Mouse (Mus musculus) layer of hippocampus, adult 2 months (tissue): ENCODE results near the gene Sez6l. TPM values are rescaled to one million over a fixed set of nuclear protein-coding genes. Genes with fewer than 3 reads are reported as not detected.

ENCODE experiments used
- DNase-seq, 2 experiments: peaks; one replicate each; pipeline ENCODE4 v3.0.0; 2022; ENCODE audit warnings: low spot score in 2 of 2
- H3K27ac ChIP-seq: fragments of 200-600 bp; 2 replicates; pipeline ENCODE4 v1.8.1; 2022
- H3K4me3 ChIP-seq: fragments of 200-600 bp; 2 replicates; pipeline ENCODE4 v1.8.1; 2022; ENCODE audit warnings: mild to moderate bottlenecking
- CTCF ChIP-seq: fragments of 200-600 bp; conservative IDR thresholded peaks from 2 replicates; pipeline ENCODE4 v1.8.1; 2022; ENCODE audit warnings: antibody characterized with exemption, mild to moderate bottlenecking, moderate library complexity
- long read RNA-seq, 2 experiments: library from polyadenylated mRNA; stranded (forward); transcript quantifications; one replicate each; pipeline ENCODE4 v2.0.0; 2021; ENCODE audit warnings: borderline mapping rate in 2 of 2
- total RNA-seq, 2 experiments: library from RNA; stranded (reverse); gene quantifications; 2 replicates each; pipeline ENCODE4 v1.2.3; 2021

Gene Sez6l
- total RNA-seq = 100 to 1,000 TPM; 233 to 235 TPM
- long read RNA-seq, experiment 1, full-length matches to known transcripts = 43 of 147 reads
- long read RNA-seq, experiment 1, partial matches to known transcripts = 72 of 147 reads
- long read RNA-seq, experiment 1, other reads (novel, unspliced or antisense) = 32 of 147 reads
- long read RNA-seq, experiment 2, full-length matches to known transcripts = 65 of 247 reads
- long read RNA-seq, experiment 2, partial matches to known transcripts = 113 of 247 reads
- long read RNA-seq, experiment 2, other reads (novel, unspliced or antisense) = 69 of 247 reads

DNA sequence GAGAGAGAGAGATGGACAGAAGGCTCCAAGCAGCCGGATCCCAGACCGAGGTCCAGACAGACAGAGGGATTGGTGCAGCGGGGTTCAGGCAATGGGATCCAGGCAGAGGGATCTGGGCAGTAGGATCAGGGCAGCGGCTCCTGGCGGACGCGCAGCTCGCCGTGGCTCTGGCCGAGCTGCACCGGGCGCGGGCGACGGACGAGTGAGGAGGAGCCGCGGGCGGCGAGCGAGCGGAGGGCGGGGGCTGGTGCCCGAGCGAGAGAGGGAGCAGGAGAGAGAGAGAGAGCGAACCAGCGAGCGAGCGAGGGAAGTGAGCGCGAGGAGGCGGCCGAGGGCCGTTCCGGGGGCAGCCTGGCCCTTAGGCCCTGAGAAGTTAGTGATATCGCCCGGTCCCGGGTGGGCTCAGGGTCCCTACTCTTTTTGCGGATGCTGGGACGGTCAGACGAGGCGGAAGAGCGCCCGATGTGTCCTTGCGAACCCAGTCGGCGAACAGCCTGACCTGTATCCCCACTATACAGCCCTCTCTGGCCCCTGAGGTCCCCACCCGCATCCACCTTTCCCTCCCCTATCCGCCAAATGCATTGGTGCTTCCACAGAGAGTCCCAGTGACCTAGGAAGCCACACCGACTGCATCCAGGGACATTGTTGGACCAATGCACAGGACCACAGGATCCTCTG lies at the start of gene Sez6l:
Sez6l (minus strand) TSS at position 193 of the 678 bp plus-strand sequence.
- TF ChIP-seq CTCF = peak; percentile 59
- DNase-seq = peak; percentile 72 to 81
- Histone ChIP-seq H3K27ac (peak within 1 kb of the TSS; percentile 99), H3K4me3 (peak within 1 kb of the TSS; percentile 69)

DNA sequence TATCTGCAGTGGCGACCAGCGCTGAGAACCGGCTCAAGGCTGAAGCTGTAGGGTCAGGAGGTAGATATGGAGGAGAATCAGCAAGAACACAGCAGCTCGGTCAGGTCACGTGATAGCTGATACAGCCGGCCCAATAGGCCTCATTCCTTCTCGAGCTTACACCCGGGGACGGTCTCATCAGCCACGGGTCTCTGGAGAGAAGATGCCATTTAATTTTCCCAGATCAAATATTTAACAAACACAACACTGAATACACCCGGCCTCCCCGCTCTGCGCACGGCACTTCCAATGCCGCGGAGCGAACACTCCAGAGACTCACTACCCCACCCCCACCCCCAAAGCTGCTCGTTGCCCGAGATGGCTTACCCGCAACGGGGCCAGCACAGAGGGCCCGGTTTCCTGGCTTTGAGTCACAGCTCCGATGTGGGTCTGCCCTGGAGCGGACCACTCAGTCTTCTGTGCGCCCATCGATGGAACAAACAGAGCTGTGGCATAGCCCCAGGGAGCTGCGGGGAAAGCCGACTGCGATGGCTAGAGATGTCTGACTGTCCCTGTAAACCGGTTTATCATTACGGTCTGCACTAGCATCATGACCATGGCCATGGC lies 48.7 kb upstream of the Sez6l start:
- Histone ChIP-seq H3K4me3 (no peak overlapping the region), H3K27ac (no peak overlapping the region)
- no peak for DNase-seq
- no peak for TF ChIP-seq CTCF

DNA sequence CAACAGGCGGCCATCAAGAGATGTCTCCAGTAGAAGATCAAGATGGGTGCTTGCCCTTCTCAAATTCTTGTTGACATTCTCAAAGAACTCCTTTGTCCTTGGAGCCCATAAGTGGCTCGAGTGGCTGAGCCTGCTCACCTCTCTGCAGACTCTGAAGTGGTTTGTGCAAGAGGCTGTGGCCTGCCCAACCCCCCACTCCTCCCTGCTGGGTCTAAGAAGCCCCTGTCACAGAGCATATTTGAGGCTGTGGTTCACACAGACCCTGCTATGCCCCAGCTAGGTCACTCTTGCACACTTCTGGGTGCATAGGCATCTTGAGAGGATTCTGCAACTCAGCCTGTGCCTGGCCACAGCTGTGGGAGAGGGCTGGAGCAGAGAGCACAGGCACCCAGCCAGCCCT lies 46.0 kb upstream of the Sez6l start:
- DNase-seq = no peak
- no peak overlapping the region for H3K4me3 ChIP-seq
- no peak overlapping the region for H3K27ac ChIP-seq
- TF ChIP-seq CTCF = no peak

DNA sequence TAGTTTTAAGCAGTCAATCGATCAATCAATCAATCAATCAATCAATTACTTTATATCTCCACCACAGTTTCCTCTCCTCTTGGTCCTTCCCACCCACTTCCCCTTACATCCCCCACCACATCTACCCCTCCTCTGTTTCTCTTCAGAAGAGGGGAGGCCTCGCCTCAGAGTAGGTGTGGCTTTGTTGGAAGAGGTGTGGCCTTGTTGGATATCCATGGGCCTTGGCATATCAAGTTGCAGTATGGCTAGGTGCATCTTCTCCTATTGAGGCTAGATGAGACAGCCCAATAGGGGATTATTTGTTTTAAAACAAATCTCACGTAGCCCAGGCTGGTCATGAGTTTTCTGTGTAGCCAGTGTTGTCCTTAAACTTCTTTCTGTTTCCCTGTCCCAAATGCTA lies 43.3 kb upstream of the Sez6l start:
- Histone ChIP-seq H3K27ac (no peak overlapping the region), H3K4me3 (no peak overlapping the region)
- no peak for DNase-seq
- TF ChIP-seq CTCF = no peak

DNA sequence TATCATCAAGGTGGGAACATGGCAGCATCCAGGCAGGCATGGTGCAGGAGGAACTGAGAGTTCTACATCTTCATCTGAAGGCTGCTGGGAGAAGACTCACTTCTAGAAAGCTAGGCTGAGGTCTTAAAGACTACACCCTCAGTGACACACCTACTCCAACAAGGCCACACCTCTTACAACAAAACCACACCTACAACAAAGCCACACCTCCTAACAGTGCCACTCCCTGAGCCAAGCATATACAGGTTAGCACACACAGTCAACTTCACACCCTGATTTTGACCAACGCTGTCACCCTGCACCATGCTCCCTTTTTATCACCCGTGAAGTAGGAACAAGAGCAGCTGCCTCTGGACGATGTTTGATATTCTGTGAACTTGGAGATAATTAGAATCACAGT lies 42.4 kb upstream of the Sez6l start:
- no peak for TF ChIP-seq CTCF
- DNase-seq = no peak
- Histone ChIP-seq H3K4me3 (no peak overlapping the region), H3K27ac (no peak overlapping the region)

DNA sequence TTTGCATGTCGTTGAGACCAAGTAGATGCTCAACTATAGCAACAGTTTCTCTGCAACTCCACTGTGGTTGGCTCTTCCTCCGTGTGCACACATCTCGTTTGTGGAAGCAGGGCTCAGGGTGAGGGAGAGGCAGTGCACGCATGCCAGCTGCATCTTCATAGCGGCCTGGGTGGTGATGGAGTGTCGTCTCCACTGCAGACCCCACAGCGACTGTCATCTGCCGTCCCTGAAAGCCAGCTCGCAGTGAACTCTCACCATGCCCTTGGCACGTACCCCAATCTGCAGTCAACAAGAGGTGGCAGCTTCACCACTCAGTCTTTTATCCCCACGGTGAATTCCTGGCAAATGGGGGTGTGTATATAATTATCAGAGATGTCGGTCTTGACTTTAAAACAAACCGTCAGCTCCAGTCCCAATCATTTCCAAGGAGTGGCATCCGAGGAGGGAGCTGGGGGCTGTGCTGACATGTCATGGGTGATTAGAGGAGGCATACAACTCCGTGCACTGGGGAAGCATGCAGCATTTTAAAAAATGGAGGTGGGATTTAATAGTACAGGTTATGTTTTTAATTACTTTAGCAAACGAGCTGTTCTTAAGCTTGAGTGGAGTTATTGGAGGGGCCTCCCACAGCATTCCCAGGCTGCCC lies 40.7 kb upstream of the Sez6l start:
- no peak for DNase-seq
- Histone ChIP-seq H3K4me3 (no peak overlapping the region), H3K27ac (no peak overlapping the region)
- TF ChIP-seq CTCF = no peak

DNA sequence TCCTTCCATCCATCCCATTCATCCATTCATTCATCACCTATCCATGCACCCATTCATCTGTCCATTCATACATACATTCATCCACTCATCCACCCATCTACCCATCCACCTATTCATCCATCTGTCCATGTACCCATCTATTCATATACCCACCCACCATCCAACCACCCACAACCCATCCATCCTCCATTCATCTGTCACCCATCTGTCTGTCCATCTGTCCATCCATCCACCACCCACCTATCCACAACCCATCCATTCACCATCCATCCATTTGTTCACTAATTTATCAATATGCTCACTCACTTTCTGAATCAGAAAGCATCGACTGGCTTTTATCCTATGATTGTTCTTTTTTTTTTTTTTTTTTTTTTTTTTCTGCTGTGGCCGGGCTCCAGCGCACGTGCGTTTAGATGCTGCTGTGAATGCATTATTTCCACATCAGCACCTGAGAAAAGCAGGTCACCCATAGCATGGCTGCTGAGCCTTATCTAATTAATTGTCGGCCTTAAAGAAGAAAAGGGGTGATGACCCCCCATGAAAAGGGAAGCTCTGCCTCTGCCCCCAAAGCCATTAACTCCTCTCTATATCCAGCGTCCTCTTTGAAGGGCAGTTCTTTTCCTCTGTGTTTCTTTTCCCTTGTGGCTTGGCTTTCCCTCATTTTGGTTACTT lies 39.1 kb upstream of the Sez6l start:
- peak; percentile 79 to 85 for DNase-seq
- TF ChIP-seq CTCF = no peak
- Histone ChIP-seq H3K27ac (no peak overlapping the region), H3K4me3 (no peak overlapping the region)

DNA sequence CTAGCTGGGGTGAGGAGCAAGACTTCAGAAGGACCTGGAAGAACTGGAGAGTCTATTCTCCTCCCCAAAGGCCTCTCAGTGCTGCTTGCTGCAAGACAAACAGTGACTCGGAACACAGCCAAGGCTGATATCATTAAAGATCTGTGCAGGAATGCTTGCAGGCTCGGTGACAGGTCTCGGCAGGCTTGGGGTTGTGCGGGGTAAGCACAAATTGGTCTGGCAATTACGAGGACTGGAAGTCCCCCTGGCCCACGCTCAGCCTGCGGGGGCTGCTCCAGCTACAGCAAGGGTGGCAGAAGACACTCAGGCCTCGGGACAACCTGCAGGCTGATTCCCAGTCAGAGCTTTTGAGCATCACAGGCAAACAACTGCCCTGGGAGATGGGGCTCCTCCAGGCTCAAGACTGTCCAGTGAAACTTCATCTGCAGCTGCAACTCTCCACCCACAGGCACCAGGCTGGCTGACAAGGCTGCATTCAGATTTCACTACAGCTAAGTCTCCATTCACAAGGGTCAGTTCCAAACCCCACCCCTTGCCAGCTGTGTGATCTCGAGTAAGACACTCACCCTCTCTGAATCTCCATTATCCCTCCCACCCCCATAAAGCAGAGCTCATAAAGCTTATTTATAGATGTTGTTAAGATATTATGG lies 31.0 kb upstream of the Sez6l start:
- Histone ChIP-seq H3K27ac (no peak overlapping the region), H3K4me3 (no peak overlapping the region)
- no peak for TF ChIP-seq CTCF
- DNase-seq = peak in 1 of 2 experiments; percentile 20

DNA sequence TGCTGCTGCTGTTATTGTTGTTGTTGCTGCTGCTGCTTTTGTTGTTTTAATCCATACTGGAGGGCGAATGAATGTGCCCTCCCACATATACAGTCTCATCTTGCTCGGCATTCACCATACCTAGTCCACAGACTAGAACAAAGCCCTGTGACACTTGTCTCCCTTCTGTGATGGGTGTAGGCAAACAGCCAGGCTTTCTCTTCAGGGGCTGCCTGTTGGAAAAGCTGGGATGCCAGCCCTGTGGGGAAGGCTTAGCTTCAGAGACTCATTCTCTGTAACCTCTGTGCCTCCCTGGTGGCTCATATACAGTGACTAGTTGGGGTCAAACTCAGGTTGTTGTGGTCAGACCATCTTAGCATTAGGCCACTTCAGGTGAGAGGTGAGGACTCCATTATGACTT lies 30.1 kb upstream of the Sez6l start:
- DNase-seq = no peak
- TF ChIP-seq CTCF = no peak
- Histone ChIP-seq H3K27ac (no peak overlapping the region), H3K4me3 (no peak overlapping the region)

DNA sequence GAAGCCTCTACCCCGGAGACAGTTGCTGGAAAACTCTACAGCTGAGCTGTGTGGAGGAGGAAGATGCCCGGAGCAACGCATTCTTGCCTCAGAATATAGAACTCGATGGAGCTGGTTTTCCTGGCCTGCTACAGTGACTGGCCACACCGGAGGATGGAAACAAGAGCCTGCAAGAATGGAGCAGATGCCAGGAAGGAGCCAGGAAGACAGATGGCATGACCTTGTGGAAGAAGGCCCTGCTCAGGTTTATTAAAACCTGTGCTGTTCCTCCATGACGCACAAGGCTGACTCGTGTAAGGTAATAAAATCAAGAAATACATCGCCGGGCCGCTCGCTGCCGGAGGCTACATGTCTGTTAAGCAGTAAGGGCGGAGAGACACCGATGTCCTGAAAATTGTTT lies 28.4 kb upstream of the Sez6l start:
- DNase-seq = no peak
- H3K4me3 ChIP-seq = no peak overlapping the region
- TF ChIP-seq CTCF = no peak
- H3K27ac ChIP-seq = no peak overlapping the region

DNA sequence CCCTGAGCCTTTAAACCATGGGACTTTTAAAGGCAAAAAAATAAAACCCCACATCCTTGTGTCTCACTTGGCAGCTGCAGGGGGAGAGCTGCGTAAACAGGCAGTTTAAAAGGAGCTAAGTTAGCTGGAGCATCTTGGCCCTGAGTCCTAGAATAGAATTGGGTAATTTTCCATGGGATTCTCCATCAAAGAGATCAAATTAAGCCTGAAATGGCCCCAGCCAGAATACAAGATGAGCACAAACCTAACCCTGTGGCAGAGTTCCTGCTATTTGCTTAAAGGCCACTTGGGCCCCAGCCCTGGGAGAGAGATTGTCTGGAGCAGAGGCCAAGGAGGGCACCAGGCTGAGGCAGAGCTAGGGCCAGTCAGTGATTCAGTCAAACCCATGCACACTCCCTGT lies 27.3 kb upstream of the Sez6l start:
- DNase-seq = no peak
- H3K27ac ChIP-seq = 0 out of 2 replicates have a peak overlapping the region, but pooled peaks have one; percentile 36
- no peak overlapping the region for H3K4me3 ChIP-seq
- no peak for TF ChIP-seq CTCF

DNA sequence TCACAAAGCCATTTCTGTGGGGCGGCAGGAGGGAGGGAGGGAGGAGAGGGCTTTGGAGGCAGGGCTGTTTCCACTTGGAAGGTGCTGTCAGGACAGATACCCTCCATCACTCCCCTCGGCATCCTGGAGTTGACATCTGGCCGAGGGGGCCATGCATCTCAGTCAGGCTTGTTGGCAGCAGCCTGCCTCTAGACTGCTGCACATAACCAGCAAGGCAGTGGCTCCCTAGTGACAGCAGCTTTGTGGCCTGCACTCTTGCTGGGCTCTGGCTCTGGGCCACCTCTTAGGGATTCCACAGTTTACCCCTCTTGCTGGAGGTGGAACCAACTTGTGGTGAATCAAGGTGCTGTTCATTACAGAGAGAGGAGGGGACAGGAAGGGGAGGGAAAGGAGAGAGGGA lies 26.6 kb upstream of the Sez6l start:
- H3K4me3 ChIP-seq = no peak overlapping the region
- no peak overlapping the region for H3K27ac ChIP-seq
- no peak for TF ChIP-seq CTCF
- no peak for DNase-seq
